Mouse (Mus musculus) neural tube, embryonic 11.5 days (tissue): ENCODE measurements at regions not wholly inside any gene's neighbourhood (a gene's known extent, or its start where the extent isn't known, plus 50 kb on each side); places are given as distances from the start of the nearest gene placed in this dataset.

Experiments
- ATAC-seq: fragments of 200-750 bp; cut with Nextera tagmentation; 2 replicates; pipeline ENCODE4 v1.8.0; 2017; ENCODE audit warnings: moderate number of reproducible peaks, mild to moderate bottlenecking, moderate TSS enrichment, moderate library complexity; ENCODE audit not compliant: insufficient read depth, low FRiP score, low TSS enrichment
- DNase-seq: peaks from one replicate; pipeline ENCODE4 v3.0.0-alpha.2; 2015; ENCODE audit warnings: low spot score
- H3K27ac ChIP-seq: fragments of 300-500 bp; sonication (generic); 2 replicates; pipeline ENCODE4 v1.5.1; 2014; ENCODE audit warnings: low read depth, mild to moderate bottlenecking, low read length
- H3K27me3 ChIP-seq: fragments of 300-500 bp; sonication (generic); 2 replicates; pipeline ENCODE4 v1.6.1; 2014; ENCODE audit warnings: mild to moderate bottlenecking, low read length, mixed read lengths; ENCODE audit not compliant: control insufficient read depth, insufficient read depth
- H3K36me3 ChIP-seq: fragments of 300-500 bp; sonication (generic); 2 replicates; pipeline ENCODE4 v1.6.1; 2014; ENCODE audit warnings: mild to moderate bottlenecking, low read length, moderate library complexity, mixed read lengths; ENCODE audit not compliant: control insufficient read depth, insufficient read depth
- H3K4me1 ChIP-seq: fragments of 300-500 bp; sonication (generic); 2 replicates; pipeline ENCODE4 v1.6.1; 2014; ENCODE audit warnings: low read length, mixed read lengths; ENCODE audit not compliant: control insufficient read depth, insufficient read depth
- H3K4me2 ChIP-seq: fragments of 300-500 bp; sonication (generic); 2 replicates; pipeline ENCODE4 v1.6.1; 2014; ENCODE audit warnings: low read depth, mild to moderate bottlenecking, moderate library complexity
- H3K4me3 ChIP-seq: fragments of 300-500 bp; sonication (generic); 2 replicates; pipeline ENCODE4 v1.5.1; 2014; ENCODE audit warnings: low read depth, low read length
- H3K9ac ChIP-seq: fragments of 300-500 bp; sonication (generic); 2 replicates; pipeline ENCODE4 v1.6.1; 2014; ENCODE audit warnings: mild to moderate bottlenecking, low read length
- H3K9me3 ChIP-seq: fragments of 300-500 bp; sonication (generic); 2 replicates; pipeline ENCODE4 v1.6.1; 2016; ENCODE audit warnings: low read length; ENCODE audit not compliant: control insufficient read depth
- WGBS: fragments of 180-500 bp; shearing (Covaris S2); extraction: QIAGEN DNeasy Blood & Tissue Kit; methylation state at CpG from one replicate; pipeline ENCODE4 v1.1.7; 2014; 5-methylcytosine and 5-hydroxymethylcytosine counted together

GRCm38 (mm10) chr16:8006631-8007030 lies 418.3 kb downstream of the Tmem114 start:
- 80% methylated on average over 3 of the region's 3 CpGs for WGBS
- DNase-seq (no peak), ATAC-seq (no peak)
- Histone ChIP-seq H3K27me3 (no peaks in the 10 kb centered on the region), H3K27ac (no peak overlapping the region), H3K4me2 (no peak overlapping the region), H3K36me3 (no peaks in the 10 kb centered on the region), H3K9ac (no peak overlapping the region), H3K4me1 (no peaks in the 10 kb centered on the region), H3K4me3 (no peak overlapping the region), H3K9me3 (no peaks in the 10 kb centered on the region)

GRCm38 (mm10) chr16:8002339-8003089 lies 422.4 kb downstream of the Tmem114 start:
- no peak overlapping the region for H3K27ac ChIP-seq
- H3K4me3 ChIP-seq: no peak overlapping the region
- H3K9me3 ChIP-seq: no peaks in the 10 kb centered on the region
- no peak overlapping the region for H3K4me2 ChIP-seq
- H3K4me1 ChIP-seq: no peaks in the 10 kb centered on the region
- ATAC-seq (no peak), DNase-seq (no peak)
- no peaks in the 10 kb centered on the region for H3K36me3 ChIP-seq
- 88% methylated on average over 7 of the region's 7 CpGs for WGBS
- no peak overlapping the region for H3K9ac ChIP-seq
- H3K27me3 ChIP-seq: no peaks in the 10 kb centered on the region

GRCm38 (mm10) chr16:7982816-7983215 lies 442.1 kb downstream of the Tmem114 start:
- no peak overlapping the region for H3K27ac ChIP-seq
- 65% methylated on average over 10 of the region's 10 CpGs for WGBS
- no peak for ATAC-seq
- no peaks in the 10 kb centered on the region for H3K9me3 ChIP-seq
- no peak overlapping the region for H3K4me2 ChIP-seq
- no peak overlapping the region for H3K9ac ChIP-seq
- H3K36me3 ChIP-seq: no peaks in the 10 kb centered on the region
- H3K27me3 ChIP-seq: no peaks in the 10 kb centered on the region
- no peaks in the 10 kb centered on the region for H3K4me1 ChIP-seq
- no peak overlapping the region for H3K4me3 ChIP-seq
- DNase-seq: no peak

GRCm38 (mm10) chr16:7978466-7978865 lies 446.5 kb downstream of the Tmem114 start:
- H3K27ac ChIP-seq: no peak overlapping the region
- WGBS: 81% methylated on average over 6 of the region's 6 CpGs
- no peak overlapping the region for H3K4me3 ChIP-seq
- DNase-seq: no peak
- no peaks in the 10 kb centered on the region for H3K27me3 ChIP-seq
- H3K9ac ChIP-seq: no peak overlapping the region
- H3K9me3 ChIP-seq: no peaks in the 10 kb centered on the region
- H3K36me3 ChIP-seq: no peaks in the 10 kb centered on the region
- no peaks in the 10 kb centered on the region for H3K4me1 ChIP-seq
- no peak for ATAC-seq
- no peak overlapping the region for H3K4me2 ChIP-seq

- no peak overlapping the region for H3K27ac ChIP-seq
- no peaks in the 10 kb centered on the region for H3K27me3 ChIP-seq
- no peaks in the 10 kb centered on the region for H3K4me1 ChIP-seq
- 82% methylated on average over 2 of the region's 2 CpGs for WGBS
- no peaks in the 10 kb centered on the region for H3K9me3 ChIP-seq
- ATAC-seq (no peak), DNase-seq (no peak)
- H3K4me3 ChIP-seq: no peak overlapping the region
- no peak overlapping the region for H3K4me2 ChIP-seq
- no peaks in the 10 kb centered on the region for H3K36me3 ChIP-seq
- no peak overlapping the region for H3K9ac ChIP-seq
Observed at GRCm38 (mm10) chr16:7951616-7952015, 473.3 kb downstream of the Tmem114 start.

GRCm38 (mm10) chr16:7942333-7942732 lies 482.6 kb downstream of the Tmem114 start:
- Histone ChIP-seq H3K4me1 (no peaks in the 10 kb centered on the region), H3K36me3 (no peaks in the 10 kb centered on the region), H3K9ac (no peak overlapping the region), H3K9me3 (no peaks in the 10 kb centered on the region), H3K4me2 (no peak overlapping the region), H3K27me3 (no peaks in the 10 kb centered on the region), H3K4me3 (no peak overlapping the region), H3K27ac (no peak overlapping the region)
- no peak for DNase-seq
- ATAC-seq: no peak
- 86% methylated on average over 2 of the region's 2 CpGs for whole genome bisulfite sequencing

GRCm38 (mm10) chr16:7937167-7937566 lies 487.8 kb downstream of the Tmem114 start:
- DNase-seq: peak; percentile 45

GRCm38 (mm10) chr16:7932322-7932721 lies 492.6 kb downstream of the Tmem114 start:
- Histone ChIP-seq H3K4me1 (0 out of 2 replicates have a peak, but pooled peaks cover 4% of the 10 kb centered on the region), H3K36me3 (no peaks in the 10 kb centered on the region), H3K4me3 (no peak overlapping the region), H3K9ac (no peak overlapping the region), H3K27me3 (no peaks in the 10 kb centered on the region), H3K27ac (no peak overlapping the region), H3K4me2 (no peak overlapping the region), H3K9me3 (no peaks in the 10 kb centered on the region)
- ATAC-seq (no peak), DNase-seq (no peak)
- 29% methylated on average over 4 of the region's 4 CpGs for WGBS

More at GRCm38 (mm10) chr16:7937167-7937566, 487.8 kb downstream of the Tmem114 start:
- 16% methylated on average over 5 of the region's 5 CpGs for WGBS
- H3K9ac ChIP-seq: no peak overlapping the region
- H3K4me2 ChIP-seq: no peak overlapping the region
- no peaks in the 10 kb centered on the region for H3K36me3 ChIP-seq
- 0 out of 2 replicates have a peak, but pooled peaks cover 4% of the 10 kb centered on the region for H3K4me1 ChIP-seq
- H3K27me3 ChIP-seq: no peaks in the 10 kb centered on the region
- no peak for ATAC-seq
- no peaks in the 10 kb centered on the region for H3K9me3 ChIP-seq
- H3K27ac ChIP-seq: no peak overlapping the region
- no peak overlapping the region for H3K4me3 ChIP-seq

- Histone ChIP-seq H3K27me3 (no peaks in the 10 kb centered on the region), H3K9me3 (no peaks in the 10 kb centered on the region), H3K9ac (no peak overlapping the region), H3K4me2 (no peak overlapping the region), H3K27ac (no peak overlapping the region), H3K36me3 (no peaks in the 10 kb centered on the region), H3K4me1 (no peaks in the 10 kb centered on the region), H3K4me3 (no peak overlapping the region)
- WGBS: 84% methylated on average over 6 of the region's 6 CpGs
- DNase-seq: no peak
- ATAC-seq: no peak
Observed at GRCm38 (mm10) chr16:7931676-7932075, 493.3 kb downstream of the Tmem114 start.
